Mouse (Mus musculus): ENCODE results near the gene Gtf2f2.

The Gtf2f2 gene

DNA sequence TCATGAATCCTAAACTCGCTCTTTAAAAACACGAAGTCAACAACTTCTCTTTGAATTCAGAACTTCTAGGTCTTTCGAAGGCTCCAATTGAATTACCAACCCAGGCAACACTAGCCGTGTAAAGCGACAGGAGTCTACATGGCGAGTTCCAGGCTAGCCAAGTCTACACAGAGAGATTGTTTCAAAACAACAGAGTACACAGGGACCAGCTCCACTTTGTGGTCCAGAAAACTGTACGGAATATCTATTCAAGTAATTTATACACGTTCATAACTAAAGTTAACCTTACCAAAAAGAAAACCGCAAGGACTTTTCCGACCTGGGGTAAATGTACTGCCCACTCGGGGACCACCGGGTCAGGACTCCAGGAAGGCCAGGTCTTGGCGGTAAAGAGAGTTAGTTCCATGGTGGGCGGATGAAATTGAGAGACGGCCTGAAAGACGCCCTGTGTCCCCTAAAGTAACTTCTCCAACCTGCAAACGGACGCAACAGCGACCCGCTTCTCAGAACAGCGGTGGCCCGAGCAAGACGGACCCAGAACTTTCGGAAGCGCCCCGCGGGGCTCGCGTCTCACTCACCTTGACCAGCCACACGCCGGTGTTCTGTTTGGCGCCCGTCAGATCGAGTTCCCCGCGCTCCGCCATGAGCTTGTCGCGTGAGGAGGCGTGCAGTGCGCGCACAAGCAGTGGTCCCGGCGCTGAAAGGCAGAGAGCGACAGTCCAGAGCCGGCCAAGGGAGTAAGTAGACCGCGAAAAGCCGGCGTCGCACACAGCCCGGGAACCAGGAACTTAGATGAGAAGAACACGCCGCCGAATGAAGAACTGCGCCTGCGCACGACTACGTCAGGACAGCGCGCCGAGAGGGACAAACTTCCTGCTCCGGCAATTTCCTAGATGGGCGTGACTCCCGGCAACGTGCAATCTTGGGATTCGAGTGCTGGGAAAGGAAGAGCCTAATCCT is at the start of gene Gtf2f2:
Gene Gtf2f2 (minus strand): TSS at position 764 of the 960 bp plus-strand sequence.
- DNase-seq (ENCODE audit: low spot score in 2 of 2): peak; percentile 92 to 94

DNA sequence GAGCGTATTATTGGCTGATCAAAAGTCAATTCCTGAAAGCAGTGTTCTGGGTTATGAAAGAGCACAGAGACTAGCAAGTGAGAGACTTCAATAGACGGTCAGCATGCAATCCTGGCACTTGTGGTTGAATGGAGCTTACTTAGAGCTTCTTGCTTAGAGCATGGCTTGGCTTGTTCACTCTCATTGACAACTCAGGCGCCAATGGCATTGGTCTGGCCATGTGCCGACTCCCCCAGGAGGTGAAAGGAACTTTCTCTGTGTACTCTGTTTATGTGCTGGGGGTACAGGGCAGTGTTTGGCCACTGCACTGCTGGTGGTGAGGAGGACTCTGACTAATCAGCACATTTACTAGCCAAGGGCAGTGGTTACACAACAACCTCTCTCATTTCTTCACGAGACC is 48.8 kb upstream of the Gtf2f2 start:
- DNase-seq (ENCODE audit: low spot score in 2 of 2): no peak

DNA sequence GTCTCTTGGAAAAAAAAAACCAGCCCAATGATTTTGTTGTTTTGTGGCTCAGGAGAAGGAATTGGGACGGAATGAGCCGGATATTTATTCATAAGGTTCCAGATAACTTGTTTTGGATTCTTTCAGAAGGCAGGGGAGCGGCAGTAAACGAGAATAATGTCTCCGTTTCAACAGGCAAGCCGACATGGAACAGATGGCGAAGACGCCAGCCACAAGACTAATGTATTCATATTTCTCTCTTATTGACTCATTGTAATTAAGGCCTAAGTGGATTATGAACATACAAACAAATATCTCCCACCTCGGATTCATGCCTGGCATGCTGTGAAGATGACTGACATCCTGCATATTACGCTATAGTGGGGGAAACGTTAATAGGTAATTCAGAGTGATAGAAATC is 43.1 kb upstream of the Gtf2f2 start:
- no peak for DNase-seq (ENCODE audit: low spot score in 2 of 2)

DNA sequence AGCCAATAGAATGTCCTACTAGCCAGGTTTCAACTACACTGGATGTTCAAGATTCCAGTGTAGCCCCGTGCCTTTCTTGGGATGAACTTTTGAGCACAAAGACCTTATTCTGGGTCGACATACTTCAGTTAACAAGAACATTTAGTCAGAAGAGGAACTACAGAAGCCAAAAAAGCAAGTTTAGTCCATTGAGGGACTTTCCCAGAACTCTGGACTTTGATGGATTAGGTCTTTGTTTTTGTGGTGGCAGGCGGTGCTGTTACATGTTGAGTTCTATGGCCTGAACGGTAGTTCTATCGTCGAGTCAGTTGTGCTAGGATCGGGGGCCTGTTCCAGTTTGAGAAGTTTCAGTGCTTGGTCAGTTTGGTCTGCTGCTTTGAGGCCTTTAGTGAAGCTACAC is 41.3 kb upstream of the Gtf2f2 start:
- DNase-seq (ENCODE audit: low spot score in 2 of 2): no peak

DNA sequence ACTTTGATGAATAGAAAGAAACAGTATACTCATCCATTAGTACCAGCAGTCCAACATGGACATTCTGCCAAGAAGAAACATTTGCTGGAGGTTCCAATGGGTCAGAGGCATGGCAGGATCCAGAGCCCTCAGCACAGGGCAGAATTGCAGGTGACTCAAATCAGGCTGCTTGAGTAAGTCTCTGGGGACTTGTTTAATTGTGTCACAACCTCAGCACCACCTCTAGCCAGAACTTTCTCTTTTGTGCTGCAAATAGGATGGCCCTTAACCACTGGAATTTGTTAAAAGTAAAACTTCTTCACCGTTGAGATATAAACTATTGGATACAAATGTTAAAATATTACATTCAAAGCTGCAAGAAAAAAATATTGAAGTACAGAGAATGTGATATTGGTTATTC is 35.1 kb upstream of the Gtf2f2 start:
- no peak for DNase-seq (ENCODE audit: low spot score in 2 of 2)

DNA sequence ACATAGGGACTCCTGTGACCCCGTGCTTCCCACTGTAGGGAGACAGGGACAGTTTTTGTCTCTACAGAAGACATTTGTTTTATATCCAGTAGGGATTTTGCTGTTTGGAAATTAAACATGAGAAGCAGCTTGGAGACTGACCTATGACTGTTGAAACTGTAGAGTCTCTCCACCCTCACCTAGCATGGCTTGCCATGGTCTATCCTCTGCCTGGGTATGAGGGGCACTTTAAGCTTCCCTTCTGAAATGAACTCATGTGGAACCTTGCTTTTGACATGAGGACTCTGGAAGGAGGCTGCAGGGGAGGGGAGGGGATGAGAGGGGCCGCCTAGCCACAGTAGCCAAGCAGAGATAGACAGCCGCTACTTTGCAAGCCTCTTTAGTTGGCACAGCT is 33.5 kb upstream of the Gtf2f2 start:
- DNase-seq (ENCODE audit: low spot score in 2 of 2): no peak

DNA sequence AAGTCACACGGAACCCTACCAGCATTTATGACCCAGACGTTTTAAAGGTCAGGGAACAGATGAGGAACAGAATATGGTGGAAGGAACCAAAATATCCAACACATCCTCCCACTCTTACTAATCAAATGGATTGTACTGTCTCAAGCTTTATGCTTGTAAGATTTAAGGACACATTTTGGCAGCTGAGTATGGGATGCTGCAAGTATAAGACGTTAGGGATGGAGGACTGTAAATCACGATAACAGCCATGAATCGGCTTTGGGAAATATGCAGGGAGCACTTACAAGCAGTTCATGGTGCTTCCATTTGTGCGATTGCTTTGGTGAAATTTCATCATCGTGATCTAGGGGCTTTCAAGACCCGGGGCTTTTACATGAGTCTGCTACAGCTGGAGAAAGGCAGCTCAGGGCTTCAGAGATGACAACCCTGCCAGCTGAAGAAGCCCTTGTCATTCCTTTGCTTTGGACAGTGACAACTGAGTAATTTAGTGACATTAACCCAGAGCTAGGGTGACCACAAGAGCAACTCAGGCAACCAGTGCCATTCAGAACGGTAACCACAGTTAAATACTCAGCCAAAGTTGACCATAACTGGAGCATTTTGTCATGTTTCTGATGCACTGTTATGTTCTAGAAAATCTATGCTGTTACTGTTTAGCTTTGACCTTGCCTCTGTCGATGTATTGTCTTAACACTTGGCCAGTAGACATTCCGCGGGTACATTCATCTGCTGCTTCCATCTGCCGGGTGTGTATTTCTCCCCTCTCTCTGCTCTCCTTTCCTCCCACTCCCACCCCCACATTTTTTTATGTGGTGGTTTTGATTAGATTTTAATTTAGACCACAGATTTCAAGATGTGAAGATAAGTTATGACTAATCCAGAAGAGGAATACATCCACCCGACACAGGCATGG is 32.8 kb upstream of the Gtf2f2 start:
- DNase-seq (ENCODE audit: low spot score in 2 of 2): no peak

DNA sequence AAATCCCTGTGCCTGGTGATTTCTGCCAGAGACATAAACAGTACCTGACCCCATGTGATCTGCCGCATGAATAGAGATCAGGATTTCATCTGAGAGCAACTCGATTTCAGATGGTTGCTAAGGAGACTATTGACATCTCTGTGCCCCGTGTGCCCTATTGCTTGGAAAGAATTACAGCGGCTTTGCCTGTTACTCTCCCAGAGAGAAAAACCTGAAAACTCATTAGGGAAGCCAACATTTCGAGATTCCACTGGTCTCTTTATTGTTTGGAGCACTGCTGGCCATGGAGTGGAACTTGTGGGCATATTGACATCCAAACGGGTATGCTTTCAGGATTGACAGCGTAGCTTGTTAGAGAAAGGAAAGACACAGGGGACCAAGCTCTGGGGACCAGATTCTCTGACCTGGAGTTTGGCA is 22.6 kb upstream of the Gtf2f2 start:
- no peak for DNase-seq (ENCODE audit: low spot score in 2 of 2)

DNA sequence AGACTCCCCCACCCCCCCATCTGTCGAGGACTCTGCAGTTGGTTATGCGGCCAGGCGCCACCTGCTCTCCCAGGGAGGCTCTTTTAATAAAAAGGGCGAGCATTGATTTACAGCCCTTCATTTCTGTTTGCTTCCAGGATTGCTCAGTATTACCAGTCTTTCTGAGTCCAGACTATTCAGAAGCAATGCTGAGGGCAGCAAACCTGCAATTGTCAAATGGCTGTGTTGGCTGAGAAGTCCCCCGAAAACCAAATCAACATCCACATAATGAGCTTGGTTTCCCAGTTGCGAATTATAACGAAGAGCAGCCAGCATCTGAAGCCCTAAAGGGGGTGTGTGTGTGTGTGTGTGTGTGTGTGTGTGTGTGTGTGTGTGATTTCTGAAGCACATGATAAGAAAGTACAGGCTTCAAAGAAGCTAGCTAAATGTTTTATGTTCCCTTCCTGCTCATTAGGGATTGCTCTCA is 22.0 kb upstream of the Gtf2f2 start:
- DNase-seq (ENCODE audit: low spot score in 2 of 2): no peak

DNA sequence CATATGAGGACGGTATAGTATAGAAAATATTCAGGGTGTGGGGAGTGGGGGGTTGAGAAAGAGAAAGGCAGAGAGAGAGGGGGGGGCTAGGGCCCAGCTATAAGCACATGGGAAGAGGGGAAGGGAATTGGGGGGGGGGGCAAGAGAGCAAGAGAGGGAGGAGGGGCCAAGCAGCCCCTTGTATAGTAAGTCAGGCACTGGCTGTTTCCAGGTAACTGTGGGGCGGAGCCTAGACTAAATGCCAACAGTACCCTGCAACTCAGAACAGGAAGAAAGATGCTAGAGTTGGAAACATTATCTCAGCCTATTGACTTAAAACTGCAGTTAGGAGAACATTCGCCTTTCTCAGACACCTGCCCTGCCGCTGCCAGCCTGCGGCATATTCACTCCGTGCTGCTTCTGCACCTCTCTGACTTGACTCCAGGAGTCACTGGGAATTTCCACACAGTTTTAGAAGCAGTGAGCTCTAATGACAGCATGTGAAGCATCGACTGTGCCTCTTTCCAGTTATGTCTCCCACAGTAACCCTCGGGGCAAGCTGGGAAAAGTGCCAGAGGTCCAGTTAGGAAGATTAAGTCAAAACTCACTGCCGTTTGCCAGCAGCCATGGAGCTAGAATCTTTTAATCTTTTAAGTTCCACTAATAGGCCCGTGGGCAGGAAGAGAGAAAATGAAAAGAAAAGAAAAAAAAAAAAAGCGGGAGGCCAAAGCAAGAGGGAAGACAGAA is 20.6 kb upstream of the Gtf2f2 start:
- no peak for DNase-seq (ENCODE audit: low spot score in 2 of 2)

DNA sequence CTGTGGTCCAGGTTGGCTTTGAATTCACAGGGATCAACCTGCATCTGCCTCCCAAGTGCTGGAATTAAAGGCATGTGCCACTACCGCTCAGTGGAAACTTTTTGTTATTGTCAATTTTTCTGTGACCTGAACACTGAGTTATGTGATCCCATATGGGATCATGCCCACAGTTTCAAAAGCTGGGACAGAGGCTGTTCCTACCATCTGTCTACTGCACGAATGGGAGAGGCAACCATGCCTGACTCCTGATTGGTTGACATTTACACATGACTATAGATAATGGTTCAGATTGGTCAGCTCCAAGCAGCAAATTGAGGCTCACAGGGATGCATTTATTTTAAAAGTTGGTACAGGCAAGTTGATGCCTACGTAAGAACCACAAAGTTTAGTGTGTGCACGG is 14.0 kb upstream of the Gtf2f2 start:
- no peak for DNase-seq (ENCODE audit: low spot score in 2 of 2)

DNA sequence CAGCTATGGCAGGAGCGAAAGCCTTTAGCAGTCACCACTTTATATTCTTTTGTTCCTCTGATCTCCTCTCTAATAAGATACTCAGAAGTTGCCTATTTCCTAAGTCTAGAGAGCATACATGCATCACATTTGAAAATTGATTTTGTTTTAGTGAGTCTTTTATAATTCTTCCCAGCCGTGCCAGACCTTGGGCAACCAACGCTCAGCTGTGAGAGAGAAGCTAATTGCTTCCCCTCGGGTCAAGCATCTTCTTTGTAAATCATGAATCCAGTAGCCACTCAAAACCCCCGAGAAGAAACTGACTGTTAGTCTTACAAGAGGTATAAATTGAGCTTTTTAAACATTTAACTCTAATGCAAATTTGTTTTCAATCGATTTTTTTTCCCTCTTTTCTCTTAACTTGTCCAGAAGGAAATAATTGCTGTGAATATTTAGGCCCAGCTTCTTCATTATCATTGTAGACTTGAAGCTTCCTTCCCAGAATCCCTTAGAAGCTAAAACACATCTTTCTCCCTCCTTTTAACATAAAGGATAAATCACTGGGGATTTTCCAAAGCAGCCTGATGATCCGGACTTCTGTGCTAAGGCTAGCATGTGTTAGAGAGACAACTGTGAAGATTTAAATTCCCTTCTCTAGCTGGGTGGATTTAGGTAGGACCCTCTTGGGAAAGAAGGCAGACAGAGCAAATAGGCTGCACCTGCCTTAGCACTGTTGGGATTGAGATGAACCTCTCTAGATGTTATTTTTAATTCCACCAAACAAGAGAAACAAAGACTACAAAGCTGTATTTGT is 10.5 kb upstream of the Gtf2f2 start:
- no peak for DNase-seq (ENCODE audit: low spot score in 2 of 2)

DNA sequence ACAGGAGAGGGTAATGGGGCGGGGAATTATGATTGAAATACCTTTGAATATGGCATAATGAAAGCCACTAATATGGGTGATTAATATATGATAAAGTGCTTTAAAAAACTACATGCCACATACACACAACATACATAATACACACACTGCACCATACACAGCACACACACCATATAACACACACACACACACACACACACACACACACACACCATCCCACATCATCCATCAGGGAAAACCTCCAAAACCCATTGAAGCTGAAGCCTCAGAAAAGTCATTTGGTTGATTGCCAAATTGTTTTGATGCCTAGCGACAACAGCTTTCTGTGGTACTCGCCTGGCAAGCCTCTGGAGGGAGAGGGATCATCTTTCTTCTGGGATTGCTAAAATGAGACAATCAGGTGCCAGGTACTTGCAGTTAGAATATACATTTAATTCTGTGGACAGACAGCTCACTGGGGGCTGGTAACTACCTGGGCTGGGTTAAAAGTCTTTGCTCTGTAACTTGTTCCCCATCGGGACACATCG is 9.7 kb upstream of the Gtf2f2 start:
- no peak for DNase-seq (ENCODE audit: low spot score in 2 of 2)

DNA sequence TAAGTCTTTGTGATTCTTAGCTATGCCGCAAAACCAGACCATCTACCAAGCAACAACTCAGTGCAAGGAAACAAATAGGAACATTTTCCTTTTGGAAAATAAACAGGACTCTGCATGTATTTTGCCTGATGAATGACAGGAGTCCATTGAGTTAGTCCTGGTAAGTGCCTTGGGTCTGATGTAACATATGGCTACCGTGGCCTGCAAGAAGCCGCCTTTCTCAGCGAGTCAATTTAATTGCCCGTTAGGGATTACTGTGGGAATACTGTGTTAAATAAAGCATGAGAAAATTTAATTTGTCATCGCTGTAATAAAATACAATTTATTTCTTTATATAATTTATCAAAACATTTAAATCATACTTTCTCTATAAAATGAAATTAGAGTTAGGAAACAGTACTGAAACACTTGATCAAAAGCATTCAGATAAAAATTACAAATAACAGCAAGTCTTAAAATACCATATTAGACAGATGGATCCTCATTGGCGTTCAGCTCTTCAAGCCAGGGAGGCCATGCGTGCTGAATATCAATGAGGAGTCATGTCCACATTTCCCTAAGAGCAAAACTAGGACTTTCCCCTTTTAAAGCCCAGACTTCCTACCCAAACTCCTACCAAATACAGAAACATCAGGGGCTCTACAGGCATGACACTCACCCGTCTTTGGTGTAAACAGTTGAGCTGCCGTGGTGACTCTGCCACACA is 7.3 kb upstream of the Gtf2f2 start:
- no peak for DNase-seq (ENCODE audit: low spot score in 2 of 2)

DNA sequence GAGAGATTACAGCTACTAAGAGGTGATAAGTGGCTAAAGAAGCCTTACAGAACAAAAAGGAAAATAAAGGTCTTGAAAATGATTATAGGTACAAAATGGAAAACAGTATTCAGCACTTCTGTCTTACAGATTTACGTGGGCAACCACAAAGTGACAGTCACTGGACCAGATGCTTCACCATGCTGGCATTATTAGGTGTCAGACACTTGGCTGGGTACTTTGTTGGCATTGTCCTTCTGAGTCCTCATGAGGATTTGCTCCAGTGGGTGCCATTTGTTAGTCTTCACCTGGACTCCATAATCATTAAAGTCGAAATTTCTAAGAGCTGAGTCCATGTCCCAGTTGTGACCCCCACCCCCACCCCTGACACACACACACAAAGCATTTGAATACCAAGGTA is 3.7 kb upstream of the Gtf2f2 start:
- no peak for DNase-seq (ENCODE audit: low spot score in 2 of 2)

DNA sequence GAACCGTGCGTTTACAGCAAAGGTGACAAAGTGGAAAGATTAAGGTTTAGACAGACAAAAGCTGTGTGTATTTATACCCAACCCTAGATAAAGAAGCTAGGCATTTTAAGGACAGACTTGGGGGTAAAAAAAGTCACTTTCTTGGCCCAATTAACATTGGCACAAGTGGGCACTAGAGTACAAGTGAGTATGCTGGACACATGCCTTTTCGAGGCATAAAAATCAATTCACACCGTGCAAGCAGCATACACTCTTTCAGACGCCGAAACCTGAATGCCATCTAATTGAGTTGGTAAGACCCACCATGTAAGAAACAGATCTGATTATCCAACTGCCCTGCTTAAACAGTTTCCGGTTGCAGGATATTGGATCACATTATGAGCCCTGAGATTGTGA is 395 bp upstream of the Gtf2f2 start:
- no peak for DNase-seq (ENCODE audit: low spot score in 2 of 2)

DNA sequence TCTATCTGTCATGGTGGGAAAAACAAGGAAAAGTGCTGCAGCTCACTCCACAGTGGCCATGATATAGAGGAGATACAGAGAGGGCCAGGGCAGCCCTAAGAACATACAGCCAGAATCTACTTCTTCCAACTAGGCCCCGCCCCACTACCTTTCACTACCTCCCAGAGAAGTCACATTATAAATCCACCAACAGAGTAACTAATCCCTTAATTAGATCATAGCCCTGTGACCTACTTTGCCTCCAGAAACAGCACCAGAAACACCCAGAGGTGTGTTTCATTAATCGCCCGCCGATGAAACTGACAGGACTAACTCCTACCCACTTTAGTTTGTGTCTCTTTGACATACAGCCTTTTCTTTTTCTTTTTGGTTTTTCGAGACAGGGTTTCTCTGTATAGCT is 1.5 kb downstream of the Gtf2f2 start:
- no peak for DNase-seq (ENCODE audit: low spot score in 2 of 2)

DNA sequence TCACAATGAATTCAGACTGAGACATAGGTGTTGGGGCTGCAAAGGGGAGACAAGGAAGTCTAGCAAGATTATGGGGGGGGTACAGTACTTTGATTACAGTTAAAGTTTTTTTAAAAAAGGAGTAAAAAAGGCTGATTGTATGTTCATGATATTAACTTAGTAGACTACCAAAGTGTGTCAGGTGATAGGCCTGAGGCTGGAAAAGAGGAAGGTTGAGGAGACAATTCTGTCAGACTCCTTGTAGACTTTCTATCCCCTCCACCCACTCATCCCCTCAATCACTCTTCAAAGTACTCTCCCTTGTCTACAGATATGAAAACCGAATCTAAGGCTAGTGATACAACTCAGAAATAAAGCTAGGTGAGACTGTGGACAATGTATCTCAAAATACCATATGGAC is 2.5 kb downstream of the Gtf2f2 start:
- DNase-seq (ENCODE audit: low spot score in 2 of 2): no peak

DNA sequence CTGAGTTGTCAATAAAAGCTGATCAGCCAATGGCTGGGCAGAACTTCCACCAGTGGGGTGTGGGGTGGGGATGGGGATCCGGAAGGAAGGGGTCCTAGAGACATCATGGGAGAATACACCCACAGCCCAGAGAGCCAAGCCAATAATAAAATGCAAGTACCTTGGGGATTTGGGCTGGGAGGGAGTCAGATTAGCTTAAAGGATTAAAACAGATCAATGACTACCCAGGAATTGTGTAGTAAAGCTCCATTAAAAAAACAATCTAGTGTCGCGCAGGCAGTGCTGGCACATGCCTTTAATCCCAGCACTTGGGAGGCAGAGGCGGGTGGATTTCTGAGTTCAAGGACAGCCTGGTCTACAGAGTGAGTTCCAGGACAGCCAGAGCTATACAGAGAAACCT is 5.7 kb downstream of the Gtf2f2 start:
- no peak for DNase-seq (ENCODE audit: low spot score in 2 of 2)

DNA sequence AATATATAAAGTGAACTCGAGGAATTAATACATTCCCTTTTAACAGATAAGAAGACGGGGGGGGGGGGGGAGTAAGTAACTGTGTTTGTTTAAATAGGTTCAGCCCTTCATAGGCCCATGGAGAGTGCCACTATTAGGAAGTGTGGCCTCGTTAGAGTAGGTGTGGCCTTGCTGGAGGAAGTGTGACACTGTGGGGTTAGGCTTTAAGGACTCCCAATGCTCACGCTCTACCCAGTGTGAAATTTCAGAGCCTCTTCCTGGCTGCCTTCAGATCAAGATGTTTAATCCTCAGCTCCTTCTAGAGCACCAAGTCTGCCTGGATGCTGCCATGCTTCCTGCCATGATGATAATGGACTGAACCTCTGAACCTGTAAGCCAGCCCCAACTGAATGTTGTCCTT is 8.9 kb downstream of the Gtf2f2 start:
- DNase-seq (ENCODE audit: low spot score in 2 of 2): no peak
